Mouse (Mus musculus): ENCODE data around the gene Cnot10. TPM values are rescaled to one million over a fixed set of nuclear protein-coding genes. Genes with fewer than 3 reads are reported as not detected.
"Not testable (repeated sequence)": the region's sequence is repeated elsewhere in the genome, so short reads cannot be mapped to it uniquely, and the experiment has no call there.

Cnot10 gene
- total RNA-seq, 1 experiment from 2014 or later = 45.1 TPM

GRCm38 (mm10) chr9:114660983-114661382 is 21.0 kb upstream of the Cnot10 start:
- no peak for ATAC-seq (replicated peaks in 1 of 2; ENCODE audit: insufficient read depth in 1 of 2, low FRiP score in 2 of 2, low TSS enrichment in 1 of 2, low read depth in 1 of 2, poor library complexity in 2 of 2, severe bottlenecking in 2 of 2)

- no peak for ATAC-seq (replicated peaks in 1 of 2; ENCODE audit: insufficient read depth in 1 of 2, low FRiP score in 2 of 2, low TSS enrichment in 1 of 2, low read depth in 1 of 2, poor library complexity in 2 of 2, severe bottlenecking in 2 of 2)
These were observed 20.5 kb upstream of the Cnot10 start for GRCm38 (mm10) chr9:114660506-114660905.

- ATAC-seq (replicated peaks in 1 of 2; ENCODE audit: insufficient read depth in 1 of 2, low FRiP score in 2 of 2, low TSS enrichment in 1 of 2, low read depth in 1 of 2, poor library complexity in 2 of 2, severe bottlenecking in 2 of 2) = no peak
These were observed 16.7 kb upstream of the Cnot10 start for GRCm38 (mm10) chr9:114656701-114657100.

GRCm38 (mm10) chr9:114655356-114655755 is 15.4 kb upstream of the Cnot10 start:
- no peak for ATAC-seq (replicated peaks in 1 of 2; ENCODE audit: insufficient read depth in 1 of 2, low FRiP score in 2 of 2, low TSS enrichment in 1 of 2, low read depth in 1 of 2, poor library complexity in 2 of 2, severe bottlenecking in 2 of 2)

GRCm38 (mm10) chr9:114650938-114651634 is 11.1 kb upstream of the Cnot10 start:
- no peak for ATAC-seq (replicated peaks in 1 of 2; ENCODE audit: insufficient read depth in 1 of 2, low FRiP score in 2 of 2, low TSS enrichment in 1 of 2, low read depth in 1 of 2, poor library complexity in 2 of 2, severe bottlenecking in 2 of 2)

- no peak for ATAC-seq (replicated peaks in 1 of 2; ENCODE audit: insufficient read depth in 1 of 2, low FRiP score in 2 of 2, low TSS enrichment in 1 of 2, low read depth in 1 of 2, poor library complexity in 2 of 2, severe bottlenecking in 2 of 2)
These were observed 9.4 kb upstream of the Cnot10 start for GRCm38 (mm10) chr9:114649371-114649770.

- ATAC-seq (replicated peaks in 1 of 2; ENCODE audit: insufficient read depth in 1 of 2, low FRiP score in 2 of 2, low TSS enrichment in 1 of 2, low read depth in 1 of 2, poor library complexity in 2 of 2, severe bottlenecking in 2 of 2) = not testable (repeated sequence)
These were observed 8.5 kb upstream of the Cnot10 start for GRCm38 (mm10) chr9:114648472-114648871.

GRCm38 (mm10) chr9:114647506-114648432 is 7.8 kb upstream of the Cnot10 start:
- ATAC-seq (replicated peaks in 1 of 2; ENCODE audit: insufficient read depth in 1 of 2, low FRiP score in 2 of 2, low TSS enrichment in 1 of 2, low read depth in 1 of 2, poor library complexity in 2 of 2, severe bottlenecking in 2 of 2) = no peak

- ATAC-seq (replicated peaks in 1 of 2; ENCODE audit: insufficient read depth in 1 of 2, low FRiP score in 2 of 2, low TSS enrichment in 1 of 2, low read depth in 1 of 2, poor library complexity in 2 of 2, severe bottlenecking in 2 of 2) = no peak
These were observed 6.8 kb upstream of the Cnot10 start for GRCm38 (mm10) chr9:114646556-114647505.

GRCm38 (mm10) chr9:114639186-114639748 is 717 bp downstream of the Cnot10 start:
- 0 out of 4 replicates have a peak, but pooled peaks of 1 of the 2 experiments have one; percentile 3 for ATAC-seq (replicated peaks in 1 of 2; ENCODE audit: insufficient read depth in 1 of 2, low FRiP score in 2 of 2, low TSS enrichment in 1 of 2, low read depth in 1 of 2, poor library complexity in 2 of 2, severe bottlenecking in 2 of 2)

- ATAC-seq (replicated peaks in 1 of 2; ENCODE audit: insufficient read depth in 1 of 2, low FRiP score in 2 of 2, low TSS enrichment in 1 of 2, low read depth in 1 of 2, poor library complexity in 2 of 2, severe bottlenecking in 2 of 2) = no peak
These were observed 3.2 kb downstream of the Cnot10 start for GRCm38 (mm10) chr9:114636751-114637150.

GRCm38 (mm10) chr9:114636150-114636549 is 3.8 kb downstream of the Cnot10 start:
- no peak for ATAC-seq (replicated peaks in 1 of 2; ENCODE audit: insufficient read depth in 1 of 2, low FRiP score in 2 of 2, low TSS enrichment in 1 of 2, low read depth in 1 of 2, poor library complexity in 2 of 2, severe bottlenecking in 2 of 2)

GRCm38 (mm10) chr9:114632331-114632730 is 7.7 kb downstream of the Cnot10 start:
- no peak for ATAC-seq (replicated peaks in 1 of 2; ENCODE audit: insufficient read depth in 1 of 2, low FRiP score in 2 of 2, low TSS enrichment in 1 of 2, low read depth in 1 of 2, poor library complexity in 2 of 2, severe bottlenecking in 2 of 2)

- ATAC-seq (replicated peaks in 1 of 2; ENCODE audit: insufficient read depth in 1 of 2, low FRiP score in 2 of 2, low TSS enrichment in 1 of 2, low read depth in 1 of 2, poor library complexity in 2 of 2, severe bottlenecking in 2 of 2) = no peak
These were observed 13.3 kb downstream of the Cnot10 start for GRCm38 (mm10) chr9:114626726-114627125.

- no peak for ATAC-seq (replicated peaks in 1 of 2; ENCODE audit: insufficient read depth in 1 of 2, low FRiP score in 2 of 2, low TSS enrichment in 1 of 2, low read depth in 1 of 2, poor library complexity in 2 of 2, severe bottlenecking in 2 of 2)
These were observed 15.8 kb downstream of the Cnot10 start for GRCm38 (mm10) chr9:114624178-114624577.

GRCm38 (mm10) chr9:114621149-114621548 is 18.8 kb downstream of the Cnot10 start:
- no peak for ATAC-seq (replicated peaks in 1 of 2; ENCODE audit: insufficient read depth in 1 of 2, low FRiP score in 2 of 2, low TSS enrichment in 1 of 2, low read depth in 1 of 2, poor library complexity in 2 of 2, severe bottlenecking in 2 of 2)

All from hematopoietic stem cell, adult 5-6 weeks (primary cell).